8 mouse cellular contexts compared by ENCODE assay signal in the genomic region with DNA sequence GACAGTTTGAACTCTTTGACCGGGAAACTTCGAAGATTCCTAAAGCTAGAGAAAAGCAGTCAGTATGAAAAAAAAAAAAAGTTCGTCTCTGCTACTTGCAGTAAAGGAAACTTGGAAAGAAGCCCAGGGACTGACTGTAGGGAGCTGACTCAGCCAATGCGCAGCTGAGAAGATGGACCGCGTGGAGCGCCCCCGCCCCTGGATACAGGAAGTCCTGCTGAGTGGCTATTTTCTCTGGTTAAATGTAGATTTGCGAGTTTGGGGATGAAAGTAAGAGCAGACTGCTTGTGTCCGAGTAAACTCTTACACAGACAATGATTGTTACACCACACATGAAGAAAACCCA. TPM values are rescaled to one million over a fixed set of nuclear protein-coding genes. Genes with fewer than 3 reads are reported as not detected.
DNase-seq lines count a peak whose midpoint lies in the region; ATAC-seq and TF ChIP-seq lines count a peak whose summit lies in the region.

No protein-coding gene starts in this region.

- peak; percentile 92 for ATAC-seq in frontal cortex, adult (ENCODE audit: low TSS enrichment)
- peak; percentile 59; the same call in 1 of the 2 replicates for ATAC-seq in liver, embryonic 16.5 days (ENCODE audit: low read depth)
- no peak; the same call in 1 of the 2 replicates for ATAC-seq in neural tube, embryonic 11.5 days (ENCODE audit: insufficient read depth, low FRiP score, low TSS enrichment)

- H3K27me3 ChIP-seq in liver, embryonic 16.5 days (ENCODE audit: control insufficient read depth, insufficient read depth, low read depth, low read length) = no peaks in the 10 kb centered on the region
- H3K27me3 ChIP-seq in neural tube, embryonic 11.5 days (ENCODE audit: control insufficient read depth, insufficient read depth, low read length) = no peaks in the 10 kb centered on the region
- H3K27me3 ChIP-seq in thymus, adult 2 months (ENCODE audit: control insufficient read depth, insufficient read depth, low read length) = no peaks in the 10 kb centered on the region

- H3K4me3 ChIP-seq in brown adipose tissue, adult 24 weeks (ENCODE audit: insufficient read depth, low read depth, low read length) = peak overlapping the region; percentile 41
- H3K4me3 ChIP-seq in liver, embryonic 16.5 days (ENCODE audit: low read depth, low read length) = peak overlapping the region; percentile 36
- peak overlapping the region; percentile 6; the same call in 1 of the 2 replicates for H3K4me3 ChIP-seq in neural tube, embryonic 11.5 days (ENCODE audit: low read depth, low read length)
- no peak overlapping the region for H3K4me3 ChIP-seq in thymus, adult 2 months (ENCODE audit: control insufficient read depth, insufficient read depth, low read length)

- TF ChIP-seq CTCF in thymus, adult 2 months (IDR thresholded peaks at IDR 0.05; ENCODE audit: borderline replicate concordance, control insufficient read depth, extremely low read depth, insufficient read depth, low read length, poor library complexity) = no peak

- intact Hi-C loops in heart, postnatal 36 days (cut with DNase I) = loop anchor here (1.0 to 10.0 kb wide), 4 partner anchors 75 to 175 kb away; a partner anchor contains a TSS

- H3K4me2 ChIP-seq in liver, embryonic 16.5 days (ENCODE audit: low read depth, low read length) = peak overlapping the region; percentile 63
- peak overlapping the region; percentile 42 for H3K4me2 ChIP-seq in neural tube, embryonic 11.5 days (ENCODE audit: low read depth)

- H3K4me1 ChIP-seq in brown adipose tissue, adult 24 weeks (ENCODE audit: control insufficient read depth, insufficient read depth, insufficient read length, low read length) = peaks cover 18% of the 10 kb centered on the region
- H3K4me1 ChIP-seq in liver, embryonic 16.5 days (ENCODE audit: control insufficient read depth, low read depth, low read length) = no peaks in the 10 kb centered on the region; the same call in none of the 2 replicates
- H3K4me1 ChIP-seq in neural tube, embryonic 11.5 days (ENCODE audit: control insufficient read depth, insufficient read depth, low read length) = peaks cover 16% of the 10 kb centered on the region; the same call in 1 of the 2 replicates
- peaks cover 19% of the 10 kb centered on the region for H3K4me1 ChIP-seq in thymus, adult 2 months (replicated peaks; ENCODE audit: control insufficient read depth, insufficient read depth, low read length)

- DNase-seq in CD4-positive, CD25-positive, alpha-beta regulatory T cell, adult 2 months (ENCODE audit: low read depth, low spot score) = peak; percentile 42
- peak; percentile 69 to 75 for DNase-seq in heart, postnatal 36 days
- peak; percentile 60 to 79 for DNase-seq in layer of hippocampus, adult 18-20 months (ENCODE audit: low spot score in 2 of 2)
- DNase-seq in neural tube, embryonic 11.5 days (ENCODE audit: low spot score) = peak; percentile 60
- DNase-seq in thymus, adult 2 months = peak; percentile 38

- 2% methylated on average over 10 of the region's 10 CpGs for WGBS in liver, embryonic 16.5 days (ENCODE audit: insufficient replicate concordance)
- whole genome bisulfite sequencing in neural tube, embryonic 11.5 days = 3% methylated on average over 10 of the region's 10 CpGs
- 14% methylated on average over 10 of the region's 10 CpGs for WGBS in thymus, adult 2 months

- H3K9ac ChIP-seq in liver, embryonic 16.5 days (ENCODE audit: low read depth, low read length) = no peak overlapping the region
- no peak overlapping the region for H3K9ac ChIP-seq in neural tube, embryonic 11.5 days (ENCODE audit: low read length)

- no peaks in the 10 kb centered on the region for H3K36me3 ChIP-seq in liver, embryonic 16.5 days (ENCODE audit: control insufficient read depth, insufficient read depth)
- no peaks in the 10 kb centered on the region for H3K36me3 ChIP-seq in neural tube, embryonic 11.5 days (ENCODE audit: control insufficient read depth, insufficient read depth, low read length)
- H3K36me3 ChIP-seq in thymus, adult 2 months (ENCODE audit: control insufficient read depth, insufficient read depth, low read length) = no peaks in the 10 kb centered on the region

- H3K9me3 ChIP-seq in liver, embryonic 16.5 days (replicated peaks; ENCODE audit: control insufficient read depth, low read length) = no peaks in the 10 kb centered on the region
- H3K9me3 ChIP-seq in neural tube, embryonic 11.5 days (ENCODE audit: control insufficient read depth, low read length) = no peaks in the 10 kb centered on the region

- TF ChIP-seq POLR2A in thymus, adult 2 months (IDR thresholded peaks at IDR 0.05; ENCODE audit: control insufficient read depth, extremely low read depth, insufficient read depth, low read length, poor library complexity) = no peak

- peak overlapping the region; percentile 88 for H3K27ac ChIP-seq in brown adipose tissue, adult 24 weeks (replicated peaks; ENCODE audit: low read depth, low read length)
- peak overlapping the region; percentile 57 for H3K27ac ChIP-seq in liver, embryonic 16.5 days (ENCODE audit: low read length)
- 0 out of 2 replicates have a peak overlapping the region, but pooled peaks have one; percentile 1 for H3K27ac ChIP-seq in neural tube, embryonic 11.5 days (ENCODE audit: low read depth, low read length)
- H3K27ac ChIP-seq in thymus, adult 2 months (ENCODE audit: control insufficient read depth, insufficient read depth, low read length) = no peak overlapping the region

RNA-seq across cellular contexts. Expression of a gene that starts 41.2 kb away (rescaled TPM):
- not detected in 2 replicates for polyA plus RNA-seq in brown adipose tissue, adult 24 weeks (2012; ENCODE audit: insufficient read depth, insufficient read length, missing spikeins)
- total RNA-seq in heart, postnatal 36 days (2021) = under 1 TPM; 0.19 to 0.46 TPM
- total RNA-seq in layer of hippocampus, adult 18-20 months (2021) = under 1 TPM; 0.15 to 0.20 TPM
- 0.13 and 0.14 TPM in 2 replicates for polyA plus RNA-seq in liver, embryonic 16.5 days (2015; fragmentation: Nextera tagmentation; extraction: Ambion mirVana)
- polyA plus RNA-seq in neural tube, embryonic 11.5 days (2014; fragmentation: Nextera tagmentation; extraction: Ambion mirVana) = 0.15 and 0.22 TPM in 2 replicates
- 0.15 and 0.19 TPM in 2 replicates for polyA plus RNA-seq in thymus, adult 2 months (2012; rRNA removed)

RNA-seq across cellular contexts. Expression of a gene that starts 43.1 kb away (rescaled TPM):
- not detected in 2 replicates for polyA plus RNA-seq in brown adipose tissue, adult 24 weeks (2012; ENCODE audit: insufficient read depth, insufficient read length, missing spikeins)
- total RNA-seq in heart, postnatal 36 days (2021) = 1 to 10 TPM; 5.4 to 7.2 TPM
- total RNA-seq in layer of hippocampus, adult 18-20 months (2021) = not detected
- not detected in 2 replicates for polyA plus RNA-seq in liver, embryonic 16.5 days (2015; fragmentation: Nextera tagmentation; extraction: Ambion mirVana)
- polyA plus RNA-seq in neural tube, embryonic 11.5 days (2014; fragmentation: Nextera tagmentation; extraction: Ambion mirVana) = not detected in 2 replicates
- polyA plus RNA-seq in thymus, adult 2 months (2012; rRNA removed) = not detected in 2 replicates
